Mouse (Mus musculus) C2C12 (cell line): Measurements from ENCODE around the gene Lrp1. TPM values are rescaled to one million over a fixed set of nuclear protein-coding genes. Genes with fewer than 3 reads are reported as not detected.

Experiments used
- H3K27me3 ChIP-seq: one replicate; pipeline ENCODE4 v1.6.1; 2011; ENCODE audit not compliant: control insufficient read depth, insufficient read depth, insufficient read length
- H3K36me3 ChIP-seq: one replicate; pipeline ENCODE4 v1.6.1; 2011; ENCODE audit not compliant: control insufficient read depth, insufficient read depth
- H3K4me3 ChIP-seq: one replicate; pipeline ENCODE4 v1.5.1; 2011; ENCODE audit warnings: mild to moderate bottlenecking, control low read depth; ENCODE audit not compliant: poor library complexity, insufficient read depth, severe bottlenecking
- H3K79me2 ChIP-seq: one replicate; pipeline ENCODE4 v1.6.1; 2011; ENCODE audit not compliant: control insufficient read depth, insufficient read depth
- H3K79me3 ChIP-seq: one replicate; pipeline ENCODE4 v1.6.1; 2011; ENCODE audit warnings: low read depth, control low read depth
- H3ac ChIP-seq: one replicate; pipeline ENCODE3; 2011; ENCODE audit warnings: low read depth; ENCODE audit not compliant: control insufficient read depth, insufficient read length
- CEBPB ChIP-seq: IDR thresholded peaks from one replicate; pipeline ENCODE4 v1.6.1; 2011; ENCODE audit warnings: low read depth, mild to moderate bottlenecking, control low read depth, moderate library complexity
- CTCF ChIP-seq: IDR thresholded peaks from one replicate; pipeline ENCODE4 v1.5.1; 2011; ENCODE audit not compliant: control insufficient read depth, insufficient read depth, insufficient read length
- FOSL1 ChIP-seq: IDR thresholded peaks from one replicate; pipeline ENCODE4 v1.8.0; 2011; ENCODE audit warnings: mild to moderate bottlenecking, low read length; ENCODE audit not compliant: poor library complexity, insufficient read depth, severe bottlenecking
- MAX ChIP-seq: IDR thresholded peaks from one replicate; pipeline ENCODE4 v1.6.1; 2011; ENCODE audit warnings: mild to moderate bottlenecking, control low read depth
- MYOD1 ChIP-seq: IDR thresholded peaks from one replicate; pipeline ENCODE4 v1.6.1; 2011; ENCODE audit warnings: low read depth; ENCODE audit not compliant: control insufficient read depth, insufficient read length
- MYOG ChIP-seq: IDR thresholded peaks from one replicate; pipeline ENCODE4 v1.6.1; 2011; ENCODE audit not compliant: control insufficient read depth, insufficient read length; ENCODE audit errors: extremely low read depth
- USF1 ChIP-seq: IDR thresholded peaks from one replicate; pipeline ENCODE4 v1.6.1; 2011; ENCODE audit warnings: low read depth, mild to moderate bottlenecking, control low read depth, moderate library complexity
- polyA plus RNA-seq: library from polyadenylated mRNA; unstranded; fragments of >200 nt; fragmentation: generic; extraction: Trizol; gene quantifications from one replicate; pipeline ENCODE4 v1.2.1, GENCODE M21; 2012; ENCODE audit warnings: missing spikeins

The Lrp1 gene
- polyA plus RNA-seq, 1 experiment = 190 TPM

DNA sequence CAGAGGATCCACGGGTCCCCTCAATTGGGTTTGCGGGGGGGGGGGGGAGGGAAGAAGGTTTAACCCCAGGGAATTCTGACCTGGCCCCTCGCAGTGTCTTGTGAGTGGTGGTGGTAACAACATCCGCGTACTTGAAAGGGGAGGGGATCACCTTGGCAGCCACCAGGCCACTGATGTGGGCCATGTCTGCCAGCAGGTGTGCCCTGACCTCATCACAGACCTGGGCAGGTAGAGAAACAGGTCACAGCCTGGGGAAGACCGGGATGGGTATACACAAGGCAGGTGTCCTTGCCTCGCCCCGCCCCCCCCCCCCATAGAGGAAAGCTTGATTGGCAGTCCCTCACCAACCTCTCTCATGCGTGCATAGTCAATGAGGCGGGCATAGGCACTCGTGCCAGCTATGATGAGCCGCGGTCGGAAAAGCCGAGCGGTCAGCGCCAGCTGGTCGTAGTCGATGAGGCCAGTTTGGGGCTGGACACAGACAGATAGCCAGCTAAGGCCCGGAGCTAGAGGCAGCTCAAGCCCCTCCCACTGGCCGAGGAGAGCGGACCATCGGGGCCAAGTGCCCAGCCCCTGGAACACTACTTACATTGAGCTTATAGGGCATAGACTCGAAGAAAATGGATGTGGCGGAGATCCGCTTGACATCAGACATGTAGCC lies 101.8 kb downstream of the Lrp1 start:
- Histone ChIP-seq H3K4me3 (no peak overlapping the region), H3K36me3 (peaks cover 39% of the 10 kb centered on the region), H3K79me3 (peaks cover 23% of the 10 kb centered on the region), H3K27me3 (no peaks in the 10 kb centered on the region), H3ac (no peak overlapping the region), H3K79me2 (peaks cover 32% of the 10 kb centered on the region)
- no peak for TF ChIP-seq MYOD1
- no peak for TF ChIP-seq USF1
- TF ChIP-seq FOSL1 = no peak
- TF ChIP-seq MAX = no peak
- no peak for TF ChIP-seq MYOG
- no peak for TF ChIP-seq CTCF
- TF ChIP-seq CEBPB = no peak

DNA sequence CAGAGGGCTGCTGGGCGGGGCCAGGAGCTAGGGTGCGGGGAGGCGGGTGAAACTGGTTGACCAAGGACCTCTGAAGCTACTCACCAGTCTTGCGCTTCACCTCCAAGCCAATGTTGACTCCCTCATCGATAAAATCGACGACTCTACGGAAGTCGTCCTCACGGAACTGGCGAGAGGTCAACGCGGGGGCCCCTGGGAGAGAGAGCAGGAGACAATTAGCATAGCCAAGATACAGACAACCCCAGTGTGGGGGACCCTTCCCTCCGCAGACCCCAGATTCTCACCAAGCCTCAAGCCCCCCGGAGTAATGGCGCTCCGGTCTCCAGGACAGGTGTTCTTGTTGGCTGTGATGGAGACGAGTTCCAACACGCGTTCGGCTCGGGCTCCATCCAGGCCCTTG lies 103.0 kb downstream of the Lrp1 start:
- Histone ChIP-seq H3K36me3 (peaks cover 39% of the 10 kb centered on the region), H3K4me3 (no peak overlapping the region), H3K79me2 (peaks cover 32% of the 10 kb centered on the region), H3K27me3 (no peaks in the 10 kb centered on the region), H3K79me3 (peaks cover 23% of the 10 kb centered on the region), H3ac (no peak overlapping the region)
- no peak for TF ChIP-seq MYOG

DNA sequence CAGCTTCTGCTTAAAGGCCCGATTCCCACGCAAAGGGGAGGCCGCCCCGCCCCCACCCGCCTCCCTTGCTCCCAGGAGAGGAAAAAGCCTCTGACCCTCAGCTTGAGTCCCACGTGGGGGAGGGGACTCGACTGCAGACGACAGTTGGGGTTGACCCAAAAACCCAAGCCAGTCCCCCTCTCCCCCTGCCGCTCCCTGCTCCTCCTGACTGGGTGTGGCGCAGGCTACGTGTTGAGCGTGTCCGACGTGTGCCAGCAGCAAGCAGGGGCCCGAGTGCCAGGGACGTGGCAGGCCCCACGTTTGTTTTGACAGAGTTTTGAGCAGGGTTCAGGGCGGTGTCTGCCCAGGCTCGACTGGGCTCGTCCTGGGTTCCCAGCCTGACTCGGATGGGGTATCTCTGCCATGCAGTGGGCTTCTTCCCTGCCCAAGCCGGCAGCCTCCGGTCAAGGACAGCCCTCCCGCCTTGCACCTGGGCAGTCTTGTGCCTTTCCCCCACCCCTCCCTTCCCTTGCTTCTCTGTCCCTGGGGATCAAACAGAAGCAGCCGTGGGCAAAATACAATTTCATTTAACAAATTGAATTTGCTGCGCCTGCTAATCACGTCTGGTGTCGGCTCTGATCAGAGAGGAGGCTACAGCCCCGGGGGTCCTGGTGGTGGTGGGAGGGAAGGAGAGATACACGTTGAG lies 104.2 kb downstream of the Lrp1 start:
- Histone ChIP-seq H3K79me3 (peaks cover 18% of the 10 kb centered on the region), H3K36me3 (peaks cover 39% of the 10 kb centered on the region), H3K79me2 (peaks cover 26% of the 10 kb centered on the region), H3ac (no peak overlapping the region), H3K4me3 (no peak overlapping the region), H3K27me3 (no peaks in the 10 kb centered on the region)
- no peak for TF ChIP-seq CEBPB
- TF ChIP-seq MYOG = no peak
- no peak for TF ChIP-seq MYOD1
- no peak for TF ChIP-seq USF1
- TF ChIP-seq MAX = no peak
- TF ChIP-seq CTCF = no peak
- no peak for TF ChIP-seq FOSL1

DNA sequence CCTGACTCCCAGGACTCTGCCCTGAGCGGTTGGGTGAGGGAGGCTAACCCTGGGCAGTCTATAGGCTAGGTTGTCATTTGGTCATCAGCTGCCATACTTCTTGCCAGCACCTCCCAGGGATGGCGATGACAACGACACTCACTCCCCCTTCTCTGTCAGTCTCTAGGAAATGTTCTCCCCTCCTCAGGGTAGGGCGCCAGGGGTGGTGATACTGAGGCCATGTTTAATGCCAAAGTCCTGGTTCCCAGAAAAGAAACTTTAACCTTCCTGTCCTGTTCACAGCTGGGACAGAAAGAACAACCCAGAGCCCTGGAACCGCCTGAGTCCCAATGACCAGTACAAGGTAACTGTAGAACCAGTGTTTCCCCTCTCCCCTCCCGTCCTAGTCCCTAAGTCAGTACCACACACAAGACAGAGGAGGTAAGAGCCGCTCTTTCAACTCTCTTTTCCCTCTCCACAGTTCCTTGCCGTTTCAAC lies 104.9 kb downstream of the Lrp1 start:
- TF ChIP-seq MYOG (no peak), CEBPB (no peak), CTCF (no peak), MAX (no peak), USF1 (no peak), FOSL1 (no peak), MYOD1 (no peak)
- Histone ChIP-seq H3K4me3 (no peak overlapping the region), H3K36me3 (peaks cover 39% of the 10 kb centered on the region), H3ac (no peak overlapping the region), H3K79me2 (peaks cover 19% of the 10 kb centered on the region), H3K27me3 (no peaks in the 10 kb centered on the region), H3K79me3 (peaks cover 11% of the 10 kb centered on the region)

DNA sequence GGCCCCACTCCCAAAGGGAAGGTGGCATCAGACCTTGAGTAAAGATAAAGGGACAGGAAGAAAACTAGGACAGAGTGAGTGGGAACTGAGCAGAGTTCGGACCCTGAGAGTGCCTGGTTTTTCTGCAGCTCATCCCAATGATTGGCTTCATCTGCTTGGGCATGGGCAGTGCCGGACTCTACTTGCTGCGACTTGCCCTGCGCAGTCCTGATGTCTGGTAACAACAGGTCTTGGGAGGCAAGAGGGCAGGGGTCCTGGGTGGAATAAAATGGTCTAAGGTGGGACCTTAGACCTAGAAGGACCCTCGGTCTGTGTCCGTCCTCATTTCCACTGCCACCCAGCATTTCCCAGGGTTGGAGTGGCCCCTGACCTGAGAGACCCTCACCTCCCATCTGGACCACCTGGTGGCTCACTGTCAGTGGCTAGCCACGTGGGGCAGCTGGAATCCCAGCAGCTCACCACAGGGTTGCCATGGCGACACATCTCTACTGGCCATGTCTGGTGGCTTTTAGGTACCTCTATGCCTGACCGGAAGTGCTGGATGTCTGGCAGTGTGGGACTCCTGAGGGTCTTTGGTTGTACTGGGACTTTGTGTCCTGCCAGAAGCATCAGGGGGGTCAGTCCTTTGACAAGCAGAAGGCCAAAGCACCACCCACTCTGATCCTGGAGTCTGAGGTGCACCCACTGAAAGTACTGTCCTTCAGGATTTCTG lies 105.5 kb downstream of the Lrp1 start:
- Histone ChIP-seq H3K36me3 (peaks cover 35% of the 10 kb centered on the region), H3K4me3 (no peak overlapping the region), H3K79me2 (peaks cover 14% of the 10 kb centered on the region), H3K27me3 (no peaks in the 10 kb centered on the region), H3K79me3 (peaks cover 5% of the 10 kb centered on the region), H3ac (no peak overlapping the region)
- TF ChIP-seq FOSL1 (no peak), CTCF (no peak), MAX (no peak), MYOG (no peak), USF1 (no peak), CEBPB (no peak), MYOD1 (no peak)

DNA sequence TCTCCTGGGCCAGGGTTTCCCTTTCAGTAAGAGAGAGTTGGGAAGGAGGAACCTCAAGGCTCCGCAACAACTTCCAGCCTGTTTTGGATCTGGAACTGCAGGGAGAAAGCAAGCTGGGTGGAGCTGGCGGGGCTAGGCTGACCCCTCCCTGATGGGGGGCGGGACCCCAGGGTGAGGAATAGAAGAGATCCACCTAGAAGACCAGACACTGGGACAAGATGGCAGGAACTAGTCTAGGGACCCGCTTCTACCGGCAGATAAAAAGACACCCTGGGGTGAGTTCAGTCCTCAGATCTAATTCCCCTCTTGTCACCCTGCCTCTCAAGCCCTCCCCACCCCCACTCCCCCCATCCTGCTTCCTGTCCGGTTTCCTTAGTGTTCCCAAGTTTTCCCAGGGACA lies 106.2 kb downstream of the Lrp1 start, which contains the start of gene Ndufa4l2:
TSS of gene Ndufa4l2 (plus strand) at position 204 of the 400 bp plus-strand sequence.
- H3K36me3 ChIP-seq = peaks cover 28% of the 10 kb centered on the region
- TF ChIP-seq CTCF = no peak
- no peak within 1 kb of the TSS for H3ac ChIP-seq
- H3K4me3 ChIP-seq = no peak within 1 kb of the TSS
- H3K79me2 ChIP-seq = peaks cover 7% of the 10 kb centered on the region
- H3K27me3 ChIP-seq = no peaks in the 10 kb centered on the region
- H3K79me3 ChIP-seq = no peaks in the 10 kb centered on the region
